Mouse (Mus musculus) liver, embryonic 14.5 days (tissue): ENCODE results near the gene Chat.

ENCODE experiments used
- CTCF ChIP-seq: IDR thresholded peaks from 2 replicates; pipeline ENCODE4 v1.5.1; 2016; ENCODE audit warnings: antibody characterized with exemption, low read depth, control low read depth
- EP300 ChIP-seq: IDR thresholded peaks from 2 replicates; pipeline ENCODE4 v1.6.1; 2016; ENCODE audit warnings: antibody characterized with exemption, low read depth

- TF ChIP-seq EP300 (no peak), CTCF (no peak)
Observed at GRCm38 (mm10) chr14:32465889-32466288, at the start of gene Chat.
